Mouse (Mus musculus) erythroblast, embryonic 14.5 days (primary cell): Measurements from ENCODE around the gene Rpl15. TPM values are rescaled to one million over a fixed set of nuclear protein-coding genes. Genes with fewer than 3 reads are reported as not detected.
"Not testable (repeated sequence)": the region's sequence is repeated elsewhere in the genome, so short reads cannot be mapped to it uniquely, and the experiment has no call there.

Experiments used
- H3K27me3 ChIP-seq: 2 replicates; pipeline ENCODE4 v1.6.1; 2012; ENCODE audit warnings: inconsistent platforms; ENCODE audit not compliant: control insufficient read depth
- H3K36me3 ChIP-seq: 2 replicates; pipeline ENCODE4 v1.6.1; 2012; ENCODE audit warnings: mild to moderate bottlenecking, inconsistent platforms; ENCODE audit not compliant: control insufficient read depth
- H3K4me1 ChIP-seq: 2 replicates; pipeline ENCODE4 v1.6.1; 2012; ENCODE audit warnings: inconsistent platforms; ENCODE audit not compliant: control insufficient read depth
- H3K4me3 ChIP-seq: replicated peaks from 2 replicates; pipeline ENCODE3; 2012; ENCODE audit warnings: moderate library complexity, mild to moderate bottlenecking, inconsistent platforms
- H3K9me3 ChIP-seq: 2 replicates; pipeline ENCODE4 v1.6.1; 2012; ENCODE audit warnings: low read length, inconsistent platforms, mixed read lengths; ENCODE audit not compliant: control insufficient read depth
- GATA1 ChIP-seq: IDR thresholded peaks from 2 replicates; pipeline ENCODE4 v1.6.1; 2012; ENCODE audit warnings: low read length, inconsistent platforms, mixed read lengths
- TAL1 ChIP-seq: IDR thresholded peaks from 3 replicates; pipeline ENCODE4 v1.6.1; 2012; ENCODE audit warnings: low read length, inconsistent platforms, mixed read lengths
- polyA plus RNA-seq: library from polyadenylated mRNA; stranded (reverse); fragments of >175 nt; gene quantifications from 2 replicates; pipeline ENCODE4 v1.2.3, GENCODE M21; 2012

Gene Rpl15
- polyA plus RNA-seq, 1 experiment = 18.6 TPM

- Histone ChIP-seq H3K36me3 (peaks cover 30% of the 10 kb centered on the region), H3K9me3 (no peaks in the 10 kb centered on the region), H3K4me1 (no peaks in the 10 kb centered on the region; the same call in 1 of the 2 replicates), H3K4me3 (no peak overlapping the region), H3K27me3 (no peaks in the 10 kb centered on the region)
- no peak for TF ChIP-seq GATA1
- TF ChIP-seq TAL1 = no peak
These were observed 7.8 kb downstream of the Rpl15 start for GRCm38 (mm10) chr14:18263427-18263826.

- peaks cover 8% of the 10 kb centered on the region for H3K36me3 ChIP-seq
- H3K9me3 ChIP-seq = no peaks in the 10 kb centered on the region
- TF ChIP-seq GATA1 = no peak
- TF ChIP-seq TAL1 = no peak
- H3K4me1 ChIP-seq = no peaks in the 10 kb centered on the region
- no peak overlapping the region for H3K4me3 ChIP-seq
- no peaks in the 10 kb centered on the region for H3K27me3 ChIP-seq
These were observed 10.0 kb downstream of the Rpl15 start for GRCm38 (mm10) chr14:18261203-18261602.

- Histone ChIP-seq H3K4me1 (peaks cover 21% of the 10 kb centered on the region), H3K9me3 (no peaks in the 10 kb centered on the region), H3K4me3 (no peak overlapping the region), H3K36me3 (no peaks in the 10 kb centered on the region), H3K27me3 (no peaks in the 10 kb centered on the region)
- TF ChIP-seq TAL1 (no peak), GATA1 (no peak)
These were observed 28.5 kb downstream of the Rpl15 start for GRCm38 (mm10) chr14:18242638-18243130.

GRCm38 (mm10) chr14:18241786-18242185 is 29.4 kb downstream of the Rpl15 start:
- no peak for TF ChIP-seq TAL1
- no peak for TF ChIP-seq GATA1
- peaks cover 21% of the 10 kb centered on the region for H3K4me1 ChIP-seq

GRCm38 (mm10) chr14:18240132-18240531 is 31.1 kb downstream of the Rpl15 start:
- Histone ChIP-seq H3K4me3 (no peak overlapping the region), H3K9me3 (no peaks in the 10 kb centered on the region), H3K36me3 (no peaks in the 10 kb centered on the region), H3K4me1 (peaks cover 21% of the 10 kb centered on the region), H3K27me3 (no peaks in the 10 kb centered on the region)
- TF ChIP-seq TAL1 (no peak), GATA1 (no peak)

More at GRCm38 (mm10) chr14:18241786-18242185, 29.4 kb downstream of the Rpl15 start:
- Histone ChIP-seq H3K36me3 (no peaks in the 10 kb centered on the region), H3K9me3 (no peaks in the 10 kb centered on the region), H3K27me3 (no peaks in the 10 kb centered on the region), H3K4me3 (no peak overlapping the region)

GRCm38 (mm10) chr14:18238750-18239731 is 32.1 kb downstream of the Rpl15 start, which contains the start of gene Nr1d2:
TSS of gene Nr1d2 (minus strand) at chr14:18239127.
- peak within 1 kb of the TSS; percentile 76 for H3K4me3 ChIP-seq
- H3K4me1 ChIP-seq = peaks cover 21% of the 10 kb centered on the region
- no peaks in the 10 kb centered on the region for H3K9me3 ChIP-seq
- H3K36me3 ChIP-seq = no peaks in the 10 kb centered on the region
- H3K27me3 ChIP-seq = no peaks in the 10 kb centered on the region
- TF ChIP-seq TAL1 (no peak), GATA1 (no peak)

GRCm38 (mm10) chr14:18238131-18238749 is 33.0 kb downstream of the Rpl15 start:
- H3K4me1 ChIP-seq = peaks cover 21% of the 10 kb centered on the region
- H3K36me3 ChIP-seq = no peaks in the 10 kb centered on the region
- no peaks in the 10 kb centered on the region for H3K9me3 ChIP-seq
- peak overlapping the region; percentile 76 for H3K4me3 ChIP-seq
- no peaks in the 10 kb centered on the region for H3K27me3 ChIP-seq
- TF ChIP-seq GATA1 (no peak), TAL1 (no peak)

GRCm38 (mm10) chr14:18237381-18237780 is 33.8 kb downstream of the Rpl15 start:
- H3K9me3 ChIP-seq = no peaks in the 10 kb centered on the region
- H3K27me3 ChIP-seq = no peaks in the 10 kb centered on the region
- peaks cover 21% of the 10 kb centered on the region for H3K4me1 ChIP-seq
- no peak overlapping the region for H3K4me3 ChIP-seq
- no peaks in the 10 kb centered on the region for H3K36me3 ChIP-seq
- no peak for TF ChIP-seq GATA1
- TF ChIP-seq TAL1 = no peak

- not testable (repeated sequence) for H3K9me3 ChIP-seq, H3K27me3 ChIP-seq, H3K4me3 ChIP-seq, H3K36me3 ChIP-seq
- peaks cover 21% of the 10 kb centered on the region for H3K4me1 ChIP-seq
These were observed 34.5 kb downstream of the Rpl15 start for GRCm38 (mm10) chr14:18236496-18237235.
